ENCODE assay signal across 8 mouse cellular contexts in genomic region chr8:64848245-64848785, GRCm38 (mm10). TPM values are rescaled to one million over a fixed set of nuclear protein-coding genes. Genes with fewer than 3 reads are reported as not detected.
DNase-seq lines count a peak whose midpoint lies in the region; ATAC-seq and TF ChIP-seq lines count a peak whose summit lies in the region.

No protein-coding gene starts in this region.

- DNase-seq in kidney, postnatal 0 days (ENCODE audit: low spot score): no peak
- DNase-seq in kidney, adult 18-20 months: no peak
- DNase-seq in intestine, embryonic 14.5 days (ENCODE audit: low spot score): no peak
- DNase-seq in midbrain, postnatal 0 days (ENCODE audit: low spot score): no peak
- DNase-seq in ovary, postnatal 36 days (ENCODE audit: low spot score): no peak
- DNase-seq in thymus, postnatal 10 days (ENCODE audit: low spot score in 2 of 2): no peak

- H3K27me3 ChIP-seq in kidney, postnatal 0 days (ENCODE audit: insufficient read depth, low read length): no peaks in the 10 kb centered on the region
- no peaks in the 10 kb centered on the region for H3K27me3 ChIP-seq in embryonic facial prominence, embryonic 13.5 days
- H3K27me3 ChIP-seq in intestine, embryonic 14.5 days (replicated peaks; ENCODE audit: control insufficient read depth, insufficient read depth, low read length): no peaks in the 10 kb centered on the region
- H3K27me3 ChIP-seq in midbrain, postnatal 0 days (ENCODE audit: insufficient read depth, low read length): no peaks in the 10 kb centered on the region

- H3K9ac ChIP-seq in kidney, postnatal 0 days (ENCODE audit: low read depth, low read length): no peak overlapping the region
- no peak overlapping the region for H3K9ac ChIP-seq in embryonic facial prominence, embryonic 13.5 days
- H3K9ac ChIP-seq in intestine, embryonic 14.5 days (ENCODE audit: low read length): peak overlapping the region; percentile 70; the same call in 1 of the 2 replicates
- peak overlapping the region; percentile 95 for H3K9ac ChIP-seq in midbrain, postnatal 0 days (replicated peaks; ENCODE audit: low read length, poor library complexity, severe bottlenecking)

- WGBS in kidney, postnatal 0 days: 17% methylated on average over 8 of the region's 8 CpGs
- 7% methylated on average over 8 of the region's 8 CpGs for WGBS in embryonic facial prominence, embryonic 13.5 days
- whole genome bisulfite sequencing in intestine, embryonic 14.5 days: 16% methylated on average over 8 of the region's 8 CpGs
- 5% methylated on average over 8 of the region's 8 CpGs for WGBS in midbrain, postnatal 0 days

- H3K4me2 ChIP-seq in kidney, postnatal 0 days (ENCODE audit: low read length): peak overlapping the region; percentile 93
- peak overlapping the region; percentile 88 for H3K4me2 ChIP-seq in embryonic facial prominence, embryonic 13.5 days
- H3K4me2 ChIP-seq in intestine, embryonic 14.5 days (ENCODE audit: low read length): peak overlapping the region; percentile 63
- H3K4me2 ChIP-seq in midbrain, postnatal 0 days (ENCODE audit: low read depth, low read length, poor library complexity, severe bottlenecking): peak overlapping the region; percentile 78

- H3K36me3 ChIP-seq in kidney, postnatal 0 days (ENCODE audit: insufficient read depth, low read length): no peaks in the 10 kb centered on the region
- no peaks in the 10 kb centered on the region for H3K36me3 ChIP-seq in embryonic facial prominence, embryonic 13.5 days
- no peaks in the 10 kb centered on the region for H3K36me3 ChIP-seq in intestine, embryonic 14.5 days (ENCODE audit: control insufficient read depth, insufficient read depth, low read length)
- H3K36me3 ChIP-seq in midbrain, postnatal 0 days (ENCODE audit: insufficient read depth, low read length): no peaks in the 10 kb centered on the region

- H3K9me3 ChIP-seq in kidney, postnatal 0 days (replicated peaks; ENCODE audit: low read length): no peaks in the 10 kb centered on the region
- no peaks in the 10 kb centered on the region for H3K9me3 ChIP-seq in embryonic facial prominence, embryonic 13.5 days
- H3K9me3 ChIP-seq in intestine, embryonic 14.5 days (ENCODE audit: control insufficient read depth, low read length): no peaks in the 10 kb centered on the region
- no peaks in the 10 kb centered on the region for H3K9me3 ChIP-seq in midbrain, postnatal 0 days (ENCODE audit: low read length)

- no peak for TF ChIP-seq CTCF in kidney, postnatal 0 days (IDR thresholded peaks at IDR 0.05; ENCODE audit: low read depth)
- no peak for TF ChIP-seq CTCF in midbrain, postnatal 0 days (IDR thresholded peaks at IDR 0.05)

- no peak for ATAC-seq in kidney, postnatal 0 days (replicated peaks; ENCODE audit: low FRiP score, low read depth)
- ATAC-seq in embryonic facial prominence, embryonic 13.5 days (ENCODE audit: insufficient number of reproducible peaks, insufficient read depth, low FRiP score, low TSS enrichment, low read depth): no peak
- no peak for ATAC-seq in intestine, embryonic 14.5 days (replicated peaks; ENCODE audit: low FRiP score, low TSS enrichment, low read depth)
- ATAC-seq in midbrain, postnatal 0 days (ENCODE audit: low FRiP score): no peak
- ATAC-seq in monocyte, adult 5-6 weeks (replicated peaks; ENCODE audit: insufficient number of reproducible peaks, low FRiP score, low TSS enrichment, poor library complexity, severe bottlenecking): no peak

- H3K27ac ChIP-seq in kidney, postnatal 0 days: no peak overlapping the region
- no peak overlapping the region for H3K27ac ChIP-seq in embryonic facial prominence, embryonic 13.5 days
- no peak overlapping the region for H3K27ac ChIP-seq in intestine, embryonic 14.5 days (ENCODE audit: low read depth)
- 0 out of 2 replicates have a peak overlapping the region, but pooled peaks have one; percentile 32 for H3K27ac ChIP-seq in midbrain, postnatal 0 days (ENCODE audit: low read depth, low read length)

- H3K4me3 ChIP-seq in kidney, postnatal 0 days (replicated peaks; ENCODE audit: low read depth, low read length): peak overlapping the region; percentile 97
- H3K4me3 ChIP-seq in embryonic facial prominence, embryonic 13.5 days: peak overlapping the region; percentile 91
- peak overlapping the region; percentile 86 for H3K4me3 ChIP-seq in intestine, embryonic 14.5 days (ENCODE audit: low read depth, low read length)
- H3K4me3 ChIP-seq in midbrain, postnatal 0 days (ENCODE audit: low read depth, low read length): peak overlapping the region; percentile 92

- 0 out of 2 replicates have a peak, but pooled peaks cover 4% of the 10 kb centered on the region for H3K4me1 ChIP-seq in kidney, postnatal 0 days (replicated peaks; ENCODE audit: insufficient read depth, low read length)
- peaks cover 21% of the 10 kb centered on the region for H3K4me1 ChIP-seq in embryonic facial prominence, embryonic 13.5 days
- peaks cover 16% of the 10 kb centered on the region for H3K4me1 ChIP-seq in intestine, embryonic 14.5 days (replicated peaks; ENCODE audit: control insufficient read depth, insufficient read depth, low read length)
- H3K4me1 ChIP-seq in midbrain, postnatal 0 days (ENCODE audit: insufficient read depth, low read length): peaks cover 10% of the 10 kb centered on the region; the same call in 1 of the 2 replicates

RNA-seq across cellular contexts. Expression of gene Klhl2, which starts 1.5 kb away (rescaled TPM):
- 18.2 and 20.9 TPM in 2 replicates for polyA plus RNA-seq in kidney, postnatal 0 days (2015; fragmentation: Nextera tagmentation; extraction: Ambion mirVana)
- polyA plus RNA-seq in embryonic facial prominence, embryonic 13.5 days (2015; fragmentation: Nextera tagmentation; extraction: Ambion mirVana): 5.0 and 11.8 TPM in 2 replicates
- polyA plus RNA-seq in intestine, embryonic 14.5 days (2014; fragmentation: Nextera tagmentation; extraction: Ambion mirVana): 12.4 and 18.1 TPM in 2 replicates
- 44.8 and 46.2 TPM in 2 replicates for total RNA-seq in midbrain, postnatal 0 days (2014; rRNA removed)
- polyA plus RNA-seq in midbrain, postnatal 0 days (2015; fragmentation: Nextera tagmentation; extraction: Ambion mirVana): 30.2 and 31.4 TPM in 2 replicates
- total RNA-seq in monocyte, adult 5-6 weeks (2017): 29.4 to 59.8 TPM (median 43.6 TPM) in 3 replicates

Comparison
In these comparisons a context has a peak if more than half of its experiments do, and no peak if none do; other contexts are left out.
1. H3K9ac ChIP-seq: peak in intestine, embryonic 14.5 days (single experiment) and midbrain, postnatal 0 days (single experiment); none in kidney, postnatal 0 days (single experiment) and embryonic facial prominence, embryonic 13.5 days (single experiment).
2. Peak in every context shown above with its lines, with median percentiles within 50 percentile points of each other: H3K4me2 ChIP-seq and H3K4me3 ChIP-seq.